Comparison of ENCODE assay signal across 17 mouse cellular contexts in the genomic region with DNA sequence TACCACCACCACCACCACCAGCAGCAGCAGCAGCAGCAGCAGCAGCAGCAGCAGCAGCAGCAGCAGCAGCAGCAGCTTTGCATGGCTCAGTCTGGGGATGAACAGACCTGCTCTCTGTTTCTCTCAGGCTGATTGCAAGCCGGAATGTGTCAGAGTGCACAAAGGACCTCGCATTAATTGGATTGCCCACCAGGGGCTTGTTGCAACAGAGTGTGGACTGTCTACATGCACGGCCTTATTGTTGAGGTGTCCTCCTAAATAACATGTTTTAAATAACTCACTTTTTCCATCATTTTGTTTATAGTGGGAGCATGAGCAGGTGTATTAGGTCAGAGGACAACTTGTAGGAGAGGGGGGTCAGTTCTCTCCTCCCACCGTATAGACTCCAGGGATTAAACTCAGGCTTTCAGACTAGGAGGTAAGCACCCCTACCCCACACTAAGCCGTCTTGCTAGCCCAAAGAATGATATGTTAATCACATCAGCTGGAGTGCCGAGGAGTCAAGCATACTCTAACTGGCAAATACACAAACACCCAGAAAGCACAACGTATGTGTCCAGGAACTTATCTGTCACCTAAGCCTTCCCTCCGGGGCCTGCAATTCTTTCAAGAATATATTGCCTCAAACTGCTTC. TPM values are rescaled to one million over a fixed set of nuclear protein-coding genes. Genes with fewer than 3 reads are reported as not detected.
A peak's percentile ranks its signal among the peaks of the same experiment; 100 is the strongest.
DNase-seq lines count a peak whose midpoint lies in the region; ATAC-seq and TF ChIP-seq lines count a peak whose summit lies in the region.
"Had no signal": no experiment of that assay in that cellular context is flagged by ENCODE, and none has a peak within 500 bp of the region (broad histone marks: within the 10 kb centered on the region; RNA-seq: fewer than 3 reads in every experiment).

No protein-coding gene starts in this region.

- no peaks in the 10 kb centered on the region for H3K9me3 ChIP-seq in forebrain, embryonic 12.5 days
- H3K9me3 ChIP-seq in hindbrain, embryonic 16.5 days (ENCODE audit: control insufficient read depth, low read length) = no peaks in the 10 kb centered on the region
- no peaks in the 10 kb centered on the region for H3K9me3 ChIP-seq in neural tube, embryonic 12.5 days
- H3K9me3 ChIP-seq: intestine, embryonic 15.5 days; limb, embryonic 15.5 days had no signal

- TF ChIP-seq CTCF in layer of hippocampus, adult 2 months (conservative IDR thresholded peaks at IDR 0.05) = no peak

- peaks cover 15% of the 10 kb centered on the region for H3K4me1 ChIP-seq in forebrain, embryonic 12.5 days
- peaks cover 4% of the 10 kb centered on the region for H3K4me1 ChIP-seq in hindbrain, embryonic 16.5 days (ENCODE audit: control insufficient read depth, insufficient read depth, low read depth, low read length)
- H3K4me1 ChIP-seq in neural tube, embryonic 12.5 days = no peaks in the 10 kb centered on the region
- H3K4me1 ChIP-seq: intestine, embryonic 15.5 days; limb, embryonic 15.5 days had no signal

- no peak overlapping the region for H3K4me3 ChIP-seq in forebrain, embryonic 12.5 days (replicated peaks)
- no peak overlapping the region for H3K4me3 ChIP-seq in hindbrain, embryonic 16.5 days (ENCODE audit: low read length)
- no peak overlapping the region for H3K4me3 ChIP-seq in neural tube, embryonic 12.5 days
- H3K4me3 ChIP-seq in layer of hippocampus, adult 2 months = no peak overlapping the region
- H3K4me3 ChIP-seq: intestine, embryonic 15.5 days; left cerebral cortex, adult 2 months; limb, embryonic 15.5 days had no signal

- 0 out of 2 replicates have a peak overlapping the region, but pooled peaks have one; percentile 2 for H3K27ac ChIP-seq in forebrain, embryonic 12.5 days
- no peak overlapping the region for H3K27ac ChIP-seq in hindbrain, embryonic 16.5 days (ENCODE audit: low read depth, low read length)
- no peak overlapping the region for H3K27ac ChIP-seq in neural tube, embryonic 12.5 days
- no peak overlapping the region for H3K27ac ChIP-seq in layer of hippocampus, adult 2 months
- H3K27ac ChIP-seq: intestine, embryonic 15.5 days; left cerebral cortex, adult 2 months; limb, embryonic 15.5 days had no signal

- ATAC-seq in cerebellum, adult (ENCODE audit: insufficient number of reproducible peaks, low FRiP score, low TSS enrichment) = no peak
- peak; percentile 91 for ATAC-seq in forebrain, embryonic 12.5 days (ENCODE audit: low FRiP score)
- ATAC-seq in hindbrain, embryonic 16.5 days = peak; percentile 46; the same call in 1 of the 2 replicates
- ATAC-seq in neural tube, embryonic 12.5 days (ENCODE audit: low FRiP score, low read depth) = peak; percentile 79

- no peak overlapping the region for H3K4me2 ChIP-seq in forebrain, embryonic 12.5 days
- H3K4me2 ChIP-seq in hindbrain, embryonic 16.5 days (ENCODE audit: low read length) = no peak overlapping the region
- no peak overlapping the region for H3K4me2 ChIP-seq in neural tube, embryonic 12.5 days (replicated peaks)
- H3K4me2 ChIP-seq: intestine, embryonic 15.5 days; limb, embryonic 15.5 days had no signal

- 0 out of 2 replicates have a peak, but pooled peaks cover 11% of the 10 kb centered on the region for H3K27me3 ChIP-seq in forebrain, embryonic 12.5 days
- no peaks in the 10 kb centered on the region for H3K27me3 ChIP-seq in hindbrain, embryonic 16.5 days (replicated peaks; ENCODE audit: control insufficient read depth, insufficient read depth, low read length)
- no peaks in the 10 kb centered on the region for H3K27me3 ChIP-seq in neural tube, embryonic 12.5 days (replicated peaks)
- H3K27me3 ChIP-seq: intestine, embryonic 15.5 days; limb, embryonic 15.5 days had no signal

- DNase-seq in cerebellum, adult 9-10 months = peak; percentile 6
- DNase-seq in layer of hippocampus, adult 2 months (ENCODE audit: low spot score in 2 of 2) = no peak
- DNase-seq in adipocyte (ENCODE audit: low spot score) = no peak
- no peak for DNase-seq in heart, adult 18-20 months
- DNase-seq: adrenal gland, postnatal 25 days; gastrocnemius, postnatal 25 days; kidney, postnatal 36 days; lung, postnatal 10 days had no signal

- no peaks in the 10 kb centered on the region for H3K36me3 ChIP-seq in forebrain, embryonic 12.5 days (replicated peaks)
- H3K36me3 ChIP-seq in hindbrain, embryonic 16.5 days (ENCODE audit: control insufficient read depth, insufficient read depth, low read length) = no peaks in the 10 kb centered on the region
- H3K36me3 ChIP-seq in neural tube, embryonic 12.5 days = no peaks in the 10 kb centered on the region
- H3K36me3 ChIP-seq: intestine, embryonic 15.5 days; limb, embryonic 15.5 days had no signal

- WGBS in forebrain, embryonic 12.5 days = 11% methylated on average over 8 of the region's 8 CpGs
- 23% methylated on average over 8 of the region's 8 CpGs for WGBS in hindbrain, embryonic 16.5 days
- WGBS in neural tube, embryonic 12.5 days = 46% methylated on average over 8 of the region's 8 CpGs

- H3K9ac ChIP-seq in forebrain, embryonic 12.5 days = no peak overlapping the region
- H3K9ac ChIP-seq in hindbrain, embryonic 16.5 days (ENCODE audit: low read depth, low read length) = no peak overlapping the region; the same call in 1 of the 2 replicates
- no peak overlapping the region for H3K9ac ChIP-seq in neural tube, embryonic 12.5 days
- H3K9ac ChIP-seq: intestine, embryonic 15.5 days; limb, embryonic 15.5 days had no signal

RNA-seq across cellular contexts. Expression of a gene that starts 5.8 kb away (rescaled TPM):
- not detected in 2 replicates for polyA plus RNA-seq in forebrain, embryonic 12.5 days (2016; fragmentation: Nextera tagmentation; extraction: Ambion mirVana)
- not detected in 2 replicates for polyA plus RNA-seq in hindbrain, embryonic 16.5 days (2015; fragmentation: Nextera tagmentation; extraction: Ambion mirVana)
- not detected in 2 replicates for polyA plus RNA-seq in neural tube, embryonic 12.5 days (2016; fragmentation: Nextera tagmentation; extraction: Ambion mirVana)
- total RNA-seq in layer of hippocampus, adult 2 months (2021) = not detected
- total RNA-seq in heart, adult 18-20 months (2021) = not detected
- total RNA-seq: adrenal gland, postnatal 25 days; common myeloid progenitor, adult 5-6 weeks; gastrocnemius, postnatal 25 days; left cerebral cortex, adult 2 months had no signal
- polyA plus RNA-seq: heart, embryonic 16.5 days; intestine, embryonic 15.5 days; limb, embryonic 15.5 days had no signal

RNA-seq across cellular contexts. Expression of a gene that starts 15.1 kb away (rescaled TPM):
- polyA plus RNA-seq in forebrain, embryonic 12.5 days (2016; fragmentation: Nextera tagmentation; extraction: Ambion mirVana) = not detected in 2 replicates
- 0.10 and 0.20 TPM in 2 replicates for polyA plus RNA-seq in hindbrain, embryonic 16.5 days (2015; fragmentation: Nextera tagmentation; extraction: Ambion mirVana)
- 0.26 and 0.46 TPM in 2 replicates for polyA plus RNA-seq in neural tube, embryonic 12.5 days (2016; fragmentation: Nextera tagmentation; extraction: Ambion mirVana)
- under 1 TPM in 1 of 2 experiments, not detected in 1; 0.23 TPM for total RNA-seq in layer of hippocampus, adult 2 months (2021)
- not detected for total RNA-seq in heart, adult 18-20 months (2021)
- total RNA-seq: adrenal gland, postnatal 25 days; common myeloid progenitor, adult 5-6 weeks; gastrocnemius, postnatal 25 days; left cerebral cortex, adult 2 months had no signal

RNA-seq across cellular contexts. Expression of a gene that starts 31.2 kb away (rescaled TPM):
- polyA plus RNA-seq in forebrain, embryonic 12.5 days (2016; fragmentation: Nextera tagmentation; extraction: Ambion mirVana) = 14.2 and 14.7 TPM in 2 replicates
- polyA plus RNA-seq in hindbrain, embryonic 16.5 days (2015; fragmentation: Nextera tagmentation; extraction: Ambion mirVana) = 24.2 and 25.1 TPM in 2 replicates
- polyA plus RNA-seq in neural tube, embryonic 12.5 days (2016; fragmentation: Nextera tagmentation; extraction: Ambion mirVana) = 30.5 and 31.4 TPM in 2 replicates
- total RNA-seq in layer of hippocampus, adult 2 months (2021) = 10 to 100 TPM; 10.2 to 11.1 TPM
- total RNA-seq in heart, adult 18-20 months (2021) = 10 to 100 TPM; 25.5 to 40.3 TPM
